Mouse (Mus musculus) cerebral cortex, adult 2 months (tissue): ENCODE measurements around the gene Prkn.

Experiments
- WGBS: fragments of 180-500 bp; shearing (Covaris S2); methylation state at CpG from one replicate; pipeline ENCODE4 v1.1.7; 2018; 5-methylcytosine and 5-hydroxymethylcytosine counted together

Prkn gene

DNA sequence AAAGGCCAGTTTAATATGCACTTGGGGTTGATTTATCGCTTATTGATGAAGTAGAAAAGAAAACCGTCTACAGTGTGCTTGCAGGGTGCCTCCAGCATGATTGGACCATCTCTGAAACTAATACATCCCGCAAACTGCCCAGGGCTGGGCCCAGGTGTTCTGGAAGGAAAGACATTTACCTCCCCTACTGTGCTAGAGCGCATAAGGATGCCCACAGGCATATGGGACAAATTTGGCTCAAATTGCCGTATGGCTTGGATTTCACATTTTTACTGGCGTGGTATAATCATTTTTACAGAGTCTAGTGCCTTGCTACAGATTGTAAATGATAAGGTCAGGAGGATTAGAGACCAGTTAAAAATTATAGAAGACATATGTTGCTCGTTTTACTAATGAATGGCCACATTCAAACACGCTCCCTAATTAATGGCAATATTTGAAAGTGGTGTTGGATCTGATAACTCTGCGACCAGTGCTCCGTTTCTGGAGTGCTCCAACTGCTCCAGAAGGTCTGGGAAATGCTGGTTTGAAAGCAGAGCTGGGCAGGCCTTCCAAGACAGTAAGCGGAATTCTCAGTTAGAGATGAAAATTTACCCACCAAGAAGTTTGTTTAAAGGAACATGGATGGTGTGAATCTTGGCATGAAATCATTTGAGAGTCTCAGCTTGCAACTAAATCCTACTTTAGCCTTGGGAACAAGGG is 1150.4 kb downstream of the Prkn start:
- WGBS, result 93% methylated on average over 11 of the region's 11 CpGs

DNA sequence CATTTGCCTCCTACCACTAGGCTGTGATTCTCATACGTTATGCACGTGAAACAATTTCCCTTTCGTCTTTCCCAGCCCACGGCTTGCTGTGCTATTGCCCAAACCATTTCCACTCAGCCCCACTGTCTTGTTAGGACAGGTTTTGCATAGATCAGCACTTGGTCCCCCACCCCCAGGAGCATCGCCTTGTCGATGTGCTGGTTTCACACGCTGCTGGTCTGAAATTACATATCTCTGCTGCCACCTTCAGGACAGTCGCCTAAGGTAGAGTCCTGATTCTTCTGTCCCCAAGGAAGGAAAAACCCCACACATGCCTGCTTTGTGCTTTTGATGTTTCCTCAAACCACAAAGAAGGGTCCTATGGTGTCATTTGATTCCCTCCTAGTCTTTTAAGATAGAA is 1153.1 kb downstream of the Prkn start:
- 20% methylated on average over 8 of the region's 8 CpGs for WGBS

DNA sequence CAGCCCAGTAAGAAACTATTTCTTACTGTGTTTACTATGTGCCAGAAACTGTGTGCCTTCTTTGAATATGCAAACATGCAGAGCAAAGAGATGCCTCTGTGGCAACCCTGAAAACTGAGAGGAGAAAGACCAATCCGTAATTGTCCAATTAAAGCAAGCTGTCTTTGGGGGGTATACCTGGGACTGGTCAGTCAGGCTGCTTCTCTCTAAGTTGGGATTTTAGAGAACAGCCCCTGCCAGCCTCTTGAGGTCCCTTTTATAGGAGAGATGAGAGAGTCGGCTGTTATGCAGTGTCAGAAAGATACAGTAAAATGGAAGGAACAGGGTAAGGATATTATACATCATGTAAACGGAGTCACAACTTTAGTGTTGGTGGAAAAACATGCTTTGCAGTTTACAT is 1154.1 kb downstream of the Prkn start:
- 83% methylated on average over 3 of the region's 3 CpGs for WGBS

DNA sequence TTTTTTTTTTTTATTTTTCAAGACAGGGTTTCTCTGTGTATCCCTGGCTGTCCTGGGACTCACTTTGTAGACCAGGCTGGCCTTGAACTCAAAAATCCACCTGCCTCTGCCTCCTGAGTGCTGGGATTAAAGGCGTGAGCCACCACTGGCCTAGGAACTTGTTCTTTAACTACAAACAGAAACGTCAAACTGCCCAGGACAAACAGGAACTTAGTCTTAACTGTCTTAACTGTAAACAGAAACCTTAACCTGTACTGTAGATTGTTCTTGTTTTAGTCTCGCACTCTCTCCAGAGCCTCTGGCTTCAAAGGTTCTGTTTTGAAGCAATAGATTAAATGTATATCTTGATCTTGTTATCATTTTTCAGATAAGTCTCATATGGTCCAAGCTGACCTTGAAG is 1154.6 kb downstream of the Prkn start:
- 86% methylated on average over 3 of the region's 3 CpGs for WGBS

DNA sequence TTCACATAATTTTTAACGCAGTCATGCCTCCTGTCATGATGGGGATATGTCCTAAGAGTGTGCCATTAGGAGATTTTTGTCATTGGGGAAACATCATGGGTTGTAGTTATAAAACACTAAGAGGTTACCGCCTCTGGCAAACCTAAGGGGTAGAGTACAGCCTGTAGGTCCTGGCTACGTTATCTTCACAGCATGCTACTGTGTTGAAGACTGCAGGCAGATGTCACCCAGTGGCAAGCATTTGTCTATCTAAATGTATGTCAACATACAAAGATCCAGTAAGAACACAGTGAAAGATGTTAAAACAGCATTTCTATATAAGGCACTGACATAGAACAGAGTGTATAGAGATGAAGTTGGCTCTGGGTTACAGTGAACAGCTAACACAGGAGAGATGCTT is 1155.3 kb downstream of the Prkn start:
- WGBS, result 86% methylated on average over 3 of the region's 3 CpGs

DNA sequence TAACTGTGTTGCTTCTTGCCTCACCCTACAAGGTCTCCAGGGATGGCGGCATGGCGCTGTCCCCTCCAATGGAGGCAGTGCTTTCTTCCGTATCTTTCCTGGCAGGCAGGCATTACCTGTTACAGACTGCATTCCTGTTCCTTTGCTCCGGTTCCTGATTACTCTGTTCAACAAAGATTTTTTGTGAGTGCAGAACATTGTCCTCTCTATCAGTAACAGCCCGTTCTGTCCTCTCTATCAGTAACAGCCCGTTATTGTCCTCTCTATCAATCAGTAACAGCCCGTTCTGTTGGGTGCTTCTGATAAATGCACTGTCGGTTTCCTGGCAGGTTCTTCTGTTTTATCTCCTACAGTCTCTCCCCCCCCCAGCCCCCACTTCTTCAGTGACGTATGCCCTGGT is 1156.1 kb downstream of the Prkn start:
- 84% methylated on average over 9 of the region's 9 CpGs for WGBS

DNA sequence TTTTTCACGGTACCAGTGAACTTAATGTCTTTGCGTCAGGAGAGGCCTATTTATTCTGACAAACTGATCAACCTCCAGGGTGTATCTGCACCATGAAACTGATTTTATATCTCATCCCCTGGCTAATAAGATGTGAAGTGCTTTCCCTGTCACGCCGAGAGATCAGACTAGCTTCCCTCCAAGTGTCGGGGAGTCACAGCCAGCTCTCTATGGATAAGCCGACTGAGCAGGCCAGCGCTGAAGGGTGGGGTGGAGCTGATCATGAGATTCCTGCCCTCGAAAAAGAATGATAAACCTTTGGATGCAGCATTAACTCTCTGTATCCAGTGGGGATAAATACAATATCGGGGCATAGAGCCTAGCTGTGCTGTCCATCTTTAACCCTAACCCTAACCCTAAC is 1160.1 kb downstream of the Prkn start:
- 87% methylated on average over 9 of the region's 9 CpGs for WGBS

DNA sequence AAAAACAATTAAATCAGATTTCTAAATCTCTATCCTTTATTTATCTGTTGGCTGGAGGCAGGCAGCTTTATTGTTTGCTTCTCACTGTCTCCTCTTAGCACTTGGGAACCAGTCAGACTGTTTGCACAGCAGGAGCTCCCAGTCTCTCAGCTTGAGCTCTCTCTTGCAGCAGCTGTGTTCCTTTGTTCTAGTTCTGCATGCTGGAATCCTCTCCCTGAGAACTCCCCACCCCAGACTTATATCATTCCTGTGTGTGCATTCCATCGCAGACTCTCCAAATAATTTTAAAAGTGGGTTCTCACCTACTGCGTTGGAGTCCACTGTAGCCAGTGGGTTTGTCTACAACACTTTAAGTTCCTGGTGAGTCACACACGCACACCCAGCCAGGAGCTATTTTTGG is 1181.1 kb downstream of the Prkn start:
- 39% methylated on average over 3 of the region's 3 CpGs for WGBS

DNA sequence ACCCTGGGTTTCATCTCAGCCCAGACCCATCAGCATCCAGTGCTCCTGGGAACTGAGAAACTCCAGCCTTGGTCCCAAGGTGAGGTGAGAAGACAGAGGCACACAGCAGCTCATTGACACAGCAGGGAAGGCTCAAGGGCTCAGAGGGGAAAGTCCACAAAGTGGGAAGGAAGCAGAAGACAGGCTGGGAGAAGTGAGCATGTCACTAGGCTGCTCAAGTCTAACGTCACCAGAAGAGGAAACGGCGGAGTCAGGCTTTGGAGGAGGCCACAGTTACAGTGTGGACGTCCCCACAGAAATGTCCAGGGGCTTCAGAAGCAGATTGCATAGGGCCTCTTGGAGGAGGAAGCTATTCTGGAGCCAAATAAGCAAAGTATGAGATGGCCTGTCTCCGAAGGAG is 1189.2 kb downstream of the Prkn start:
- WGBS, result 86% methylated on average over 5 of the region's 5 CpGs

DNA sequence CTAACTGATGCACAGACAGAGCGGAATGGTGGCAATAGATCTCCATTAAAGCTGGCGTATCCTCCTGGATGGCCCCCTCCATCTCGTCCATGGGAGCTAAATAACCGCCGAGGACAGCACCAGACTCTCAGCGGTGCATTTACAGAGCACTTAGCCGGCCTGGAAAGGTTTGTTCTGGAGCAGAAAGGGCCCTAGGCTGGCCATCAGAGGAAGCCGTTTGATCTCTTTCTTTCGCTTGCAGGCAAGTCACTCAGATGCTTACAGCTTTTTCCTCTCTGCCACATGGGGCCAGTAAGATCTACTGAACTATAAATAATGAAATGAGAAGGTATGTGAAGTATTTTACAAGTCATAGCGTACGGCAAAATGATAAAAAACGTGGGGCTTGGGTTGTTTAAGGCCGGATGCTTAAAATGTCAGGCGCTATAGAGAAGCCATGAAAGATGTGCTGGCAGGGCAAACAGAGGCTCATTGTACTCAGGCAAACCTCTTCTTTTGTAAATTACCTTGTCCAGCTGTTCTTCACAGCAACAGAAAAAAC is 1189.8 kb downstream of the Prkn start:
- WGBS, result 55% methylated on average over 14 of the region's 14 CpGs

DNA sequence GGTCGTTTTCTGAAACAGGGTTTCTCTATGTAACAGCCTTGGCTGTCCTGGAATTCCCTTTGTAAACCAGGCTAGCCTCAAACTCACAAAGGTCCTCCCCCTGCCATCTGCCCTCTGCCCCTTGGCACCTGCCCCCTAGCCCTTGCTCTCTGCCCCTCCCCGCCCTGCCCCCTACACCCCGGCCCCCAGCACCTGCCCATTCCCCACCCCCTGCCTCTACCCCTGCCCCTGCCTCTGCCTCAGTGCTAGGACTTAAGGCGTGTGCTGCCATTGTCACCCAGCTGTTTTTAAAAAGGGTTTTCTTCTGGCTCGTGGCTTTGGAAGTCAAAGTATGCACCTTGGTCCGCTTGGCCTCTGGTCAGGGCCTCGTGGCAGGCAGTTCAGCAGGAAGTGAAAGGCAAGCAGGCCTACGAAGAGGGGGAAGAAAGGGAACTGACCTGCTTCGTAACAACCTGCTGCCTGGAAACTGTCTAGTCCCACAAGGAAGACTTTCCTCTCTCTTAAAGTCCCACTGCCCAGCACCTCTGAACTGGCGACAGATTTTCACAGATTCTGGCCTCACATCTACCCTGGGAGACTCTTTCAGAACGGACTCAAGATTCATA is 1190.5 kb downstream of the Prkn start:
- WGBS, result 28% methylated on average over 11 of the region's 11 CpGs

DNA sequence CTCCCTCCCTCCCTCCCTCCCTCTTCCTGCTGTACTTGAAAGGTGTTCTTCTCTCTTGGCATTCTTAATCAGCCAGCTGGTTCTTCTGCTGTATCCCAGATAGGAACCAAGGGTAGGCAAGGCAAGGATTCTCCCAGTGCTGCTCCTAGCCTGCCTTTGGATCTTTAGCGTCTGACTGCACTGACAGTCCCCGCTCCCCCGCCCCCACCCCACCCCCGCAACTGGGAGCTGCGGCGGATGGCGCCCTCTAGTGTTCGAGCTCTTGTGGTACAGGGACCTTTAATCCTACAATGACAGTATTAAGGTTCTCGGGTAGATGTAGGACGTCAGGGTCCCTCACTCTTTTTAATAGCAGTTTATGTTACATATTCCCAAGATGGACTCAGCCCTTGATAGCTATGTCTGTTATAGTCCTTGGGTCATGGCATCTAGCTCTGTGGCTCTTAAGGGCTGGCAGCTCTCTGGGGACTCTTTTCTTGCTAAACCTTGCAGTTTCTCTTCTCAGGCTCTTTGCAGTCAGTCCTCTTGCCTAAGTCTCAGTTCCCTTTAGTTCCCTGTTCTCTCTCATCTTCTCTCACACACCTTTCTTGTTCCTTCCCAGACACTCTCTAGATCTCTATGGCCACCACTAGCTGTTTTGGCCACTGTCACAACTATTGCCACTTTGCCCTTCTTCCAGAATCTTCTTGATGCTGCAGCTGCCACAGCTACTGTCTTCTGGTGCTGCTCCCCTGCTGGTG is 1191.2 kb downstream of the Prkn start:
- 2% methylated on average over 10 of the region's 10 CpGs for WGBS

DNA sequence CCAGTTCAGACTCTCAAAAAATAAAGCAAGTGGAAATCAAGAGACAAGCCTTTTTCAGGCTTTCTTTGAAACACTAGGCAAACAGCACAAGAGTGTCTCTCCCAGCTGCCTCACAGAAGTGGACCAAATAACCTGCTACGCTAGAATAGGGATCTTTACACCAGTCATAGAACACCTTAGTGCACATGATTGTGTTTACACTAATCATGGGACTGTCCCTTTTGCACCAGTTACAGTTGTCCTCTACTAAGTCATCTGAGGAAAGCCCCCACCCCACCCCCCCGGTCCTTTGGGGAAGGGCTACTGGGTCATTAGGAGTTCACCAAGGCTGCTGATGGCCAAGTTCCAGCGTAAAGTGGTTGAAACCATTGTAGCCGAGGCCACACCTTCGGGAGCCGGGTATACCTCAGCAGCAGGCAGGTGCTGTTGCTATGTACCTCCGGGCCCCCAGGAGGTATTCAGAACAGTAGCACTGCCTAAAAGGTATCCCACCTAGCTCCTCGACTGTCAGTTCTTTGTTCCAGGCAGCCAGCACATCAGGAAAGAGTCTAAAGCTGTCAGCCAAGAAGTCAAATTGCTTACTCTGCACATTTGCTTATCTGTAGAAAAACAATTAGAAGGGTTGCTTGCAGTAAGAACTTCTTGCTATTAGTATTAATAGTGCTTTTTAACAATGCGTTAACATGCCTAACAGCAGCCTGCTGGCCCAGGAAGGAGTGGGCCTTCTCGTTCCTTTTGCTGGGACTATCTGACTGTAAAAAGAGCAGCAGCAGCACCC is 1192.0 kb downstream of the Prkn start:
- WGBS, result 82% methylated on average over 10 of the region's 10 CpGs

DNA sequence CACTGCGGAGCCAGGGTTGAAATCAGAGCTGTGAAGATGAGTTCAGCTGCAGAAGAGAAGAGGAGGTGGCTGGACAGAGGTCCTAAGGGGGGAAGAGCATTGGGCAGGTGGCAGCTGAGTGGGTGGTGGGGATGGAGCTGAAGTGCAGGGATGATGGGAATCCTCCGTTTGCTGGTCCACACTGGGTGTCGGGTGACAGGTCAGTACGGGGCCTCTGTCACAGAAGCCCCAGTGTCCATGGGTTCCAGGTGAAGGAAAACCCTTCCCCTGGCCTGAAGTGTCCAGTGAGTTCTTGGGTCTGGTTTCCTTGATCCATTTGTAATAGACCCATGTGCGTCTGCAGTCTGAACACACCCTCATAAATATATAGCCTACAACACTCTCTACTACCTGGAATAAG is 1195.2 kb downstream of the Prkn start:
- WGBS, result 73% methylated on average over 5 of the region's 5 CpGs

DNA sequence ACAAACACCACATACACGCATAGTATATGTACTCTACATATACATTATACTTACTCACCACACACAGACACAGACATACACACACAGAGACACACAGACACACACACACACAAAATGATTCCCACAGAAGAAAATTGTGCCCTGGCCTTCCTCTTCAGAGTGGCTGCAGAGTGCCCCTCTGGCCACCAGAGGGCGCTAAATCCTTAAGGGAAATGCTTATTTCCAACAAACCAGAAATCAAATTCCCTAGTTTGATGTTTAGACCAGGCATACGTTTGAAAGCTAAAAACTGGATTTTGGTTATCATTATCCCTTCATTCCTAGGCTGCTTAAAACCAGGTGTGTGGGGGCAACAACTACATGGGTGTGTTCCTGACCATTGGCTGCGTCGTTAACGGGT is 1196.0 kb downstream of the Prkn start:
- WGBS, result 41% methylated on average over 6 of the region's 6 CpGs

DNA sequence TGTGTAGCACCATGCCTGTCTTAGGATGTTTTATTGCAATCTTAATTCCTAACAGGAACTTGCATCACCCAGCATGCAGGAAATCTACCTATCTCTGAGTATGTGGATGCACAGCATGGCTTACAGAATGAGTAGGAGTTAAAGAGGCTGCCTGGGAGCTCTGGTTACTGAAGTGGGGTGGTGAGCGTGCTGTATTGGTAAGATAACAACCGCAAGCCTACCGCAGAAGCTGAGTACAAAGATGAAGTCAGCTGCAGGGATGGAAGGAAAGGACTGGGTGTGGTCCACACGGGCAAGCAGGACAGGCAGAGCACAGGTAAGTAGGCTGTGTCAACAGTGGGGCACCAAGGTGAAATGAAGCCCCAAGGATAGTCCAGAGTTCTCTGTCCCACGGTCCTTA is 1196.9 kb downstream of the Prkn start:
- 76% methylated on average over 5 of the region's 5 CpGs for WGBS

DNA sequence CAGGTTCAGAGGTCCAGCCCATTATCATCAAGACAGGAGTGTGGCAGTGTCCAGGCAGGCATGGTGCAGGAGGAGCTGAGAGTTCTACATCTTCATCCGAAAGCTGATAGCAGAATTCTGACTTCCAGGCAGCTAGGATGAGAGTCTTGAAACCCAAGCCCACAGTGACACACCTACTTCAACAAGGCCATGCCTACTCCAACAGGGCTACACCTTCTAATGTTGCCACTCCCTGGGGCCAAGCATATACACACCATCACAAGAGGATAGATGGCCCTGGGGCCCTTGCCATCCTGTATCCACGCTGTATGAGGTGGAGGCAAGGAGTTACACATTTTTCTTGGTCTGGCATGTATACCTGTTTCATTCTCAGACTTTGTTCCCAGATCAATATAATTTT is 1197.4 kb downstream of the Prkn start:
- WGBS, result 96% methylated on average over 2 of the region's 2 CpGs

DNA sequence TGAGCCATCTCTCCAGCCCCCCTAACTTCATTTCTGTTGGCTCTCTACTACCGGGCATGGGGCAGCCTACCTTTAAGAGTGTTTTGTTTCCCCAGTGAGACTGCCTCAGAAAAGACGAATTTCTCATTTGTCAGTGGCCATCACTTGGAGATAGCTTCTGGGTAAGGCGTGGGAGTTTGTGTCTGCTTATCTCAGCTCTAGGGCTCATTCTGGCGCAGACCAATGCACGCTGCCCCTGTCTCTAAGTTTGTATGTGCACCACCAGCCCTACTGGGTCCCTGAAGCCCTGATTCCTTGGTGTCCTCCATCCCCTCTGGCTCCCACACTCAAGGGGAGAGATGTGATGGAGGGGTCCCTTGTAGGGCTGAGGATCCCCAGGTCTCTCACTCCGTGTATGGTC is 1198.3 kb downstream of the Prkn start:
- WGBS, result 65% methylated on average over 6 of the region's 6 CpGs

DNA sequence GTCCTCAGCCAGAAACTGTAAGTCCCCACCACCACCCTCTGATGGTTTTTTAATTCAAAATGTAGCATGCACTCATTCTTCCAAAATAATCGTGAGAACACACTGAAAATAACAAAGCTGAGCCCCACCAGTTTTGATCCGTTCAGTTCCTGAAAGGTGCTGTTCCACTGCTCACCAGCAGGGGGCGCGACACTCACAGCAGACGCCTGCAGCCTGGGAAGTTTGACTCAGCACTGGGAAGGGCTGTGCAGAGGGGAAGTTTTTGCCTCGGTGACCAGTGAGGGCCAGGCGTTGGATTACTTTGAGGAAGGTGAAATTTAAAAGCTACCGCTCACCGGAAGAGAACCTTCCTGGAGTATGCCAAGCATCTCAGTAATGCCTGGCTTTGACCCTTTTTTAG is 1199.0 kb downstream of the Prkn start:
- whole genome bisulfite sequencing, result 1% methylated on average over 9 of the region's 9 CpGs

DNA sequence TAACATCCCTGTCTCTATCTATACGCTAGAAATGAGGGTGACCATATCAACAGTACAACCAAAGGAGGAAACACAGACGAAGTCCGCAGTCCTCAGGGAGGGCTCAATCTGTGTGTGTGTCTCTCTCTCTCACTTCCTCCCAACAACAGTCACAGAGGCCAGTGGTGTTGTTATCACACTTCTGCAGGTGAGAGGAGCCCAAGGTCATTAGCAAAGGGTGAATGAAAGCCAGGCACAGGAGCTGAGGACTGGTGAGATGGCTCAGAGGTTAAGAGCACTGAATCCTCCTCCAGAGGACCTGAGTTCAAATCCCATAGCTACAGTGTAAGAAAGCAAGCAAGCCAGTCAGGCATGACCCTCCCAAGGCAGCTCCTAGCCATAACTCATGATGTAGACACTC is 1199.7 kb downstream of the Prkn start:
- WGBS, result 67% methylated on average over 3 of the region's 3 CpGs

DNA sequence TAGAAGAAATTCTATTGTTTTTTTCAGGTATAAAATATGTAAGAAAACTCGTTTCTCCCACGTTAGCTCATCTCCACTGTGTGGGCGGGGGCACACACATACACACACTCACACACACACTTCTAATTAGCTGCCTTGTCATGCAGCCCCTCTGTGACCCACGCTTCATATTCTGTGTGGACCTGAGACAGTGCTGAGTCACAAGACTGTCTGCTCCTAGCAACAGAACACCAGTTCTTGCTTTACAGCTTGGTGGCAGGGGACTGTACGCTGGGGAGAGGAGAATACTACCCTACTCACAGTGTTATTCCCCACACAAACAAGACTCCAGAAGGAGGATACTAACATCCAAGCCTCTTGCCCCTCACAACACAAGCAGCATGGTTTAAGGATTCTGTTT is 1200.4 kb downstream of the Prkn start:
- 69% methylated on average over 5 of the region's 5 CpGs for WGBS

DNA sequence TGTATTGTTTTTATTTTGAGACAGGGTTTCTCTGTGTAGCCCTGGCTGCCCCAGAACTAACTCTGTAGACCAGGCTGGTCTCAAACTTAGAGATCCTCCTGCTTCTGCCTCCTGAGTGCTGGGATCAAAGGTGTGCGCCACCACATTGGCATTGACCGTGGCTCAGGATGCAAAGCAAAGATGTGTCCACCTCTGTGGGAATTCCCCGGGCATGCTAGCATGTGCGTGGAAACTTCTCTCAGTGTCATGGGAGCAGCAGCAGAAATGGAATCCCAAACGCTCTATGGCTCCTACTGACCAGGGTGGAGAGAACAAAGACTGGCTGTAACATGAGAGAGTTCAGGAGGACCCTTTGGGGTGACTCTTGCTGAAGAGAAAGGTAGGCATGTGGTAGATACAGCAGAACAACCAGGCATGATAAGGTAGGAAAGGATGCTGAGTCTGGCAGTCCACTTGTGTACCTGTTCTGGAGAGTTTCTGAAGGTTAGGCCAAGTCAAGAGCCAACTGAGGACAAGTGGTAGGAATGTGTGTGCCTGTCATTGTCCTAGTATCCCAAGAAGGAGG is 1201.0 kb downstream of the Prkn start:
- 97% methylated on average over 5 of the region's 5 CpGs for WGBS
